Mouse (Mus musculus): ENCODE results near the gene Foxp3.

Foxp3 gene

GRCm38 (mm10) chrX:7610536-7611258 lies 37.3 kb downstream of the Foxp3 start:
- no peak for DNase-seq (ENCODE audit: low read depth, low spot score)

DNA sequence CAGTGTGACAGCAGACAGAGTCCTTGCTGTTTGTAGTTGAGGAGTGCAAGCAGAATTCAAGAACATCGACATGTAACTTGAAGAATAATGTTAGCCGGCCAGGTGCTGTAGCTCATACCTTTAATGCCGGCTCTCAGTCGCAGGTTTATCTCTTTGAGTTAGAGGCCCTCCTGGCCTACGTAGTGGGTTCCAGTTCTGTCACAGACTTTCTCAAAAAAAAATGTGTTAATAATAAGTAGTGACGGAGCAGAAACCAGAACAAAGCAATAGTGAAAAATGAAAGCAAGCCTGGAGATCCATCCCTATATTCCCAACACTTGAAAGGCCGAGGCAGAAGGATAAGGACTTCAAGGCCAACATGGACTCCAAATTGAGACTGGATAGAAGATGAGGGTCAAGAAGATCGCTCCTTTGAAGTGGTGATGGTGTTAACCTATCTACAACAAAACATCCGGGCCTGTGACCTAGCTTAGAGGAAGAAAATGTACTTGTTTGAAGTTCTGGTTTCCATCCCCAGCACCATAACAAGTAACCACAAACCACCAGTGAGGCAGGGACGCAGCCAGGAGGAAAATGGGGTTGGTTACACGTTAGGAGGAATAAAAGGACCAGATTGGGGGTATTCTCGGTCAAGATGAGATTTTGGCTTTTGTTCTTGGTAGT lies 44.6 kb downstream of the Foxp3 start:
- no peak for DNase-seq (ENCODE audit: low read depth, low spot score)

DNA sequence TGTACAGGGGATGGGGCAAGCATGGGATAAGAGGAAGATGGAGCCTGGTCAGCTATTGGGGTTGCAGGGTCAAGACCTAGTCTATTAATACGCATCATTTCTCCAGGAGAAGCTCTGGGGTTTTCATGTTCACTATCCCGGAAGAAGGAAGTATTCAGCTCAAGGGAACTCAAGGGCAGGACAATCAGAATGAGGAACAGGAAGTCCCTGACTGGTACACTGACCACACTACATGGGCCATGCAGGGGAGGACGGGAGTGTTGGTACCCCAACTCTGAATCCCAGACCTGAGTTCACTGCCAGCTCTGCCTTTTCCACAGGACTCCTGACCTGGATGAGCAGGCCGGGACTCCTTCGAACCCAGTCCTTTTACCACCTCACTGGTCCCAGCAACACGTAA lies 59.1 kb downstream of the Foxp3 start:
- no peak for DNase-seq (ENCODE audit: low read depth, low spot score)

DNA sequence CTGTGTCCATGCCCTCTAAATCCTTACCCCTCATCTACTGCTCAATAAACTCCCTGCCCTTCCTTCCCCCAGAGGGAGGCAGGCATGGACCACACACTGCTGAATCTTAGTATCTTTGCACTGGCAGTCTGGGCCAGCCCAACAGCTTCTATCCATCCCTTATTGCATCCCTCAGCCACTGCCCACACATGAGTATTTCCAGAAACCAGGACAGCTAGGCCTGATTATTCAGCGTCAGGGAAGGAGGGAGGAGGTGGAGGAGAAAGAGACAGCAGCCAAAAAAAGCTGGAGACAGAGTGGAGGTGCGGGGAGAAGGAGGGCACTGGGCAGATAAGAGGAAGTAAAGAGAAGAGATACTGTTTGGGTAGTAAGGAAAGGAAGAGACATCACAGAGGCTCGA lies 61.7 kb downstream of the Foxp3 start:
- no peak for DNase-seq (ENCODE audit: low read depth, low spot score)

GRCm38 (mm10) chrX:7638401-7639091 lies 65.1 kb downstream of the Foxp3 start, which contains the start of gene Syp:
Gene Syp, plus strand, starts transcription at chrX:7638471.
- DNase-seq (ENCODE audit: low read depth, low spot score): peak; percentile 86

DNA sequence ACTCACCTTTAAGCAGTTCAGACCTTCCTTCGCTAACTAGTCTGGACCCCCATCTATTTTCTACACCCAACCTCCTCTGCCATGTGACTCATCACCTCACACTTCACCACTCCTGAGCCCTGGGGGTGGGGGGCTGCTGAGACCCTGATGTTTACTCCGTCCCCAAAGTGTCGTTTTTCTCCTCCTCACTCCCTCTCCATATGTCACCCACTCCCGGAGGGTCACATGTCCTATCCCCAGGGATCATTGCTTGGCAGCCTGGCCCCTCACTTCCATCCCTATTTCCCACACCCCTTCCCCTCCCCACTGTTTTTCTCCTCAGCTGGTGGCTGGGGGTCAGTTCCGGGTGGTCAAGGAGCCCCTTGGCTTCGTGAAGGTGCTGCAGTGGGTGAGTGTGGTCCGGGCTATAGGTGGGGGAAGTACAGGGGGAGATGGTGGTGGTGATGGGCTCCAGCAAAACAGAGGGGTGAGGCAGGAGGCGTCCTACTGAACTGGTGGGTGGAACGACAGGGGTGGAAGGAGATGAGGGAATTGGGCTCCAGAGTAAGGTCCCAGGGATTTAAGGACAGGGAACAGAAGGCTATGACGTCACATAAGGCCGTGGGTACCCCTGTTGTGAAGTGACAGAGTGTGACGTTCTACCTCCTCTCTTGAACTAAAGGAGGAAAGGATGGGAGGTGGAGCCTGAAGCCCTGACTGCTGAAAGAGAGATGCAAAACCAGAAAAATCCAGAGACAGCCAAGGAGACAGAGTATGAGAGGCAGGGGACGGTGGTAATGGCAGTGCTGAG lies 66.3 kb downstream of the Foxp3 start:
- no peak for DNase-seq (ENCODE audit: low read depth, low spot score)

DNA sequence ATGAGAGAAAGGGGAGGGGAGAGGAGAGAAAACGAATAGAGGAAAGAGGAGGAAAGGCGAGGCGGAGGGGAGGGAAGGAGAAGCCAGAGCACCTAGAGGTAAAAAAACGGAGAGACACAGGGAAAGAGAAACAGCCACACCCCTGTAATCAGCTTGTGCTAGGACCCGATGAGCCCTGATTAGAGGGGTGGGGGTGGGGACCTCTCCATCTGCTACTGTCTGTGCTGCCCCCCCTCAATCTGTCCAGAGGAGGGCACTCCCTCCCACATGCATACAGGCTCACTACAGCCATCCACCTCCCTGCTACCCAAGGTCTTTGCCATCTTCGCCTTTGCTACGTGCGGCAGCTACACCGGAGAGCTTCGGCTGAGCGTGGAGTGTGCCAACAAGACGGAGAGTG lies 67.3 kb downstream of the Foxp3 start:
- DNase-seq (ENCODE audit: low read depth, low spot score): no peak
